Mouse (Mus musculus): Measurements from ENCODE around the gene Gramd1b.
"Not testable (repeated sequence)": the region's sequence is repeated elsewhere in the genome, so short reads cannot be mapped to it uniquely, and the experiment has no call there.

Gene Gramd1b

GRCm38 (mm10) chr9:40511970-40512369, 19.2 kb downstream of the Gramd1b start:
- no peak for DNase-seq

GRCm38 (mm10) chr9:40509479-40509878, 21.7 kb downstream of the Gramd1b start:
- no peak for DNase-seq

- no peak for DNase-seq
Observed at GRCm38 (mm10) chr9:40506576-40506975, 24.6 kb downstream of the Gramd1b start.

- no peak for DNase-seq
Observed at GRCm38 (mm10) chr9:40505471-40506312, 25.5 kb downstream of the Gramd1b start.

GRCm38 (mm10) chr9:40504886-40505285, 26.3 kb downstream of the Gramd1b start:
- DNase-seq: no peak

- DNase-seq: no peak
Observed at GRCm38 (mm10) chr9:40500691-40501090, 30.5 kb downstream of the Gramd1b start.

GRCm38 (mm10) chr9:40482351-40483084, 48.7 kb downstream of the Gramd1b start:
- DNase-seq: not testable (repeated sequence)

- DNase-seq: no peak
Observed at GRCm38 (mm10) chr9:40481271-40481670, 49.9 kb downstream of the Gramd1b start.

GRCm38 (mm10) chr9:40479333-40479732, 51.9 kb downstream of the Gramd1b start:
- peak; percentile 52 to 82 for DNase-seq

- no peak for DNase-seq
Observed at GRCm38 (mm10) chr9:40478146-40478900, 52.9 kb downstream of the Gramd1b start.

GRCm38 (mm10) chr9:40477611-40478010, 53.6 kb downstream of the Gramd1b start:
- DNase-seq: no peak

- no peak for DNase-seq
Observed at GRCm38 (mm10) chr9:40476098-40476497, 55.1 kb downstream of the Gramd1b start.

- DNase-seq: no peak
Observed at GRCm38 (mm10) chr9:40472961-40473510, 58.1 kb downstream of the Gramd1b start.

- peak in 1 of 2 experiments; percentile 63 for DNase-seq
Observed at GRCm38 (mm10) chr9:40469403-40470137, 61.6 kb downstream of the Gramd1b start.

- DNase-seq: peak; percentile 77 to 88
Observed at GRCm38 (mm10) chr9:40466782-40467181, 64.4 kb downstream of the Gramd1b start.

- peak; percentile 90 to 91 for DNase-seq
Observed at GRCm38 (mm10) chr9:40465596-40465995, 65.6 kb downstream of the Gramd1b start.

GRCm38 (mm10) chr9:40462401-40462800, 68.8 kb downstream of the Gramd1b start:
- DNase-seq: no peak

- no peak for DNase-seq
Observed at GRCm38 (mm10) chr9:40460781-40461180, 70.4 kb downstream of the Gramd1b start.

GRCm38 (mm10) chr9:40459304-40460280, 71.6 kb downstream of the Gramd1b start:
- DNase-seq: no peak

- no peak for DNase-seq
Observed at GRCm38 (mm10) chr9:40458559-40459303, 72.5 kb downstream of the Gramd1b start.

Measured in kidney, adult 8-10 months (tissue).